Comparison of ENCODE assay signal across 8 mouse cellular contexts in genomic region chr7:109751427-109752007, GRCm38 (mm10). TPM values are rescaled to one million over a fixed set of nuclear protein-coding genes. Genes with fewer than 3 reads are reported as not detected.
DNase-seq lines count a peak whose midpoint lies in the region; ATAC-seq and TF ChIP-seq lines count a peak whose summit lies in the region.
"Had no signal": no experiment of that assay in that cellular context is flagged by ENCODE, and none has a peak within 500 bp of the region (broad histone marks: within the 10 kb centered on the region; RNA-seq: fewer than 3 reads in every experiment).

No protein-coding gene starts in this region.

- dilution Hi-C loops in CH12.LX (cut with MboI; ENCODE audit: extremely low pct_ligation_motif_present, extremely low pct_unique_long_range_greater_than_20kb, low sequenced_read_pairs): no loop called here

- no peaks in the 10 kb centered on the region for H3K27me3 ChIP-seq in CH12.LX (replicated peaks)
- H3K27me3 ChIP-seq in MEL (ENCODE audit: control insufficient read depth in 1 of 2, insufficient read depth in 2 of 2, low read length in 2 of 2): no peaks in the 10 kb centered on the region
- no peaks in the 10 kb centered on the region for H3K27me3 ChIP-seq in limb, embryonic 10.5 days (ENCODE audit: low read depth, poor library complexity, severe bottlenecking)
- no peaks in the 10 kb centered on the region for H3K27me3 ChIP-seq in neural tube, embryonic 12.5 days (replicated peaks)

- no peak for TF ChIP-seq RAD21 in CH12.LX (IDR thresholded peaks at IDR 0.05; ENCODE audit: low read depth, low read length)
- TF ChIP-seq RAD21 in MEL (IDR thresholded peaks at IDR 0.05; ENCODE audit: low read depth, low read length): no peak

- TF ChIP-seq POLR2A in CH12.LX (IDR thresholded peaks at IDR 0.05; ENCODE audit: low read depth, low read length) (no peak), MEL (IDR thresholded peaks at IDR 0.05; ENCODE audit: control insufficient read depth in 1 of 2, insufficient read depth in 1 of 2, low read depth in 1 of 2, low read length in 2 of 2, poor library complexity in 1 of 2) (no peak)

- peaks cover 2 to 18% of the 10 kb centered on the region in 2 experiments; a peak in 3 of 4 replicates for H3K4me1 ChIP-seq in CH12.LX (ENCODE audit: control insufficient read depth in 1 of 2, insufficient read depth in 2 of 2)
- H3K4me1 ChIP-seq in MEL (ENCODE audit: control insufficient read depth in 1 of 2, insufficient read depth in 2 of 2, low read length in 2 of 2): peaks cover 8% of the 10 kb centered on the region in 2 experiments; a peak in 3 of 4 replicates
- peaks cover 17% of the 10 kb centered on the region for H3K4me1 ChIP-seq in limb, embryonic 10.5 days
- peaks cover 16% of the 10 kb centered on the region for H3K4me1 ChIP-seq in neural tube, embryonic 12.5 days

- TF ChIP-seq CTCF in CH12.LX (conservative IDR thresholded peaks at IDR 0.05 in 1 of 2, IDR thresholded peaks at IDR 0.05 in 1 of 2; ENCODE audit: low read depth in 2 of 2, low read length in 2 of 2) (no peak), MEL (IDR thresholded peaks at IDR 0.05 in 2 of 3, conservative IDR thresholded peaks at IDR 0.05 in 1 of 3; ENCODE audit: control insufficient read depth in 1 of 3, insufficient read depth in 1 of 3, low read depth in 2 of 3, low read length in 3 of 3, poor library complexity in 1 of 3, severe bottlenecking in 1 of 3) (no peak)

- WGBS in limb, embryonic 10.5 days: 4% methylated on average over 13 of the region's 13 CpGs
- WGBS in neural tube, embryonic 12.5 days: 3% methylated on average over 13 of the region's 13 CpGs

- ATAC-seq in granulocyte monocyte progenitor cell, adult 5-6 weeks (replicated peaks; ENCODE audit: poor library complexity, severe bottlenecking): 0 out of 2 replicates have a peak, but pooled peaks have one; percentile 3
- ATAC-seq in neural tube, embryonic 12.5 days (ENCODE audit: low FRiP score, low read depth): peak; percentile 74; the same call in 1 of the 2 replicates

- in situ Hi-C loops in CH12.LX (cut with MboI; ENCODE audit: low pct_ligation_motif_present, low pct_unique_long_range_greater_than_20kb, low sequenced_read_pairs): no loop called here

- DNase-seq in CH12.LX (ENCODE audit: extremely low read depth) (no peak), MEL (ENCODE audit: low read depth, low spot score) (peak; percentile 50)
- DNase-seq in limb, embryonic 10.5 days (ENCODE audit: low spot score): no peak
- DNase-seq in adrenal gland, postnatal 4 days (ENCODE audit: low spot score in 2 of 2): no peak
- DNase-seq in embryo, embryonic 10 days (ENCODE audit: low spot score): no peak

- H3K9ac ChIP-seq in CH12.LX (ENCODE audit: insufficient read depth, low read depth) (peak overlapping the region; percentile 92), MEL (ENCODE audit: control insufficient read depth, low read depth, low read length, poor library complexity, severe bottlenecking) (peak overlapping the region; percentile 98)
- H3K9ac ChIP-seq in neural tube, embryonic 12.5 days: peak overlapping the region; percentile 89

- peak overlapping the region; percentile 87 to 96 (median 91) for H3K4me3 ChIP-seq in CH12.LX (replicated peaks in 1 of 3; ENCODE audit: low read depth in 2 of 3, low read length in 2 of 3, poor library complexity in 1 of 3)
- H3K4me3 ChIP-seq in MEL (ENCODE audit: control insufficient read depth in 1 of 2, insufficient read depth in 1 of 2, low read depth in 2 of 2, low read length in 2 of 2): peak overlapping the region; percentile 89
- peak overlapping the region; percentile 74 for H3K4me3 ChIP-seq in limb, embryonic 10.5 days
- peak overlapping the region; percentile 78 for H3K4me3 ChIP-seq in neural tube, embryonic 12.5 days

- peak overlapping the region; percentile 37 for H3K4me2 ChIP-seq in CH12.LX (ENCODE audit: insufficient read depth, low read depth, poor library complexity, severe bottlenecking)
- peak overlapping the region; percentile 69 for H3K4me2 ChIP-seq in neural tube, embryonic 12.5 days (replicated peaks)

- H3K27ac ChIP-seq in CH12.LX (ENCODE audit: insufficient read depth, low read depth) (no peak overlapping the region), MEL (ENCODE audit: control insufficient read depth, low read depth, low read length) (peak overlapping the region; percentile 18; the same call in 1 of the 2 replicates)
- H3K27ac ChIP-seq in limb, embryonic 10.5 days: peak overlapping the region; percentile 85
- 0 out of 2 replicates have a peak overlapping the region, but pooled peaks have one; percentile 33 for H3K27ac ChIP-seq in neural tube, embryonic 12.5 days

- H3K9me3 ChIP-seq in CH12.LX (replicated peaks; ENCODE audit: low read length) (no peaks in the 10 kb centered on the region), MEL (replicated peaks; ENCODE audit: insufficient read depth, low read length) (no peaks in the 10 kb centered on the region)
- no peaks in the 10 kb centered on the region for H3K9me3 ChIP-seq in limb, embryonic 10.5 days (replicated peaks)
- H3K9me3 ChIP-seq in neural tube, embryonic 12.5 days: no peaks in the 10 kb centered on the region

- TF ChIP-seq EP300 in CH12.LX (IDR thresholded peaks at IDR 0.05; ENCODE audit: low read length) (no peak), MEL (IDR thresholded peaks at IDR 0.05; ENCODE audit: low read depth in 1 of 2, low read length in 2 of 2) (no peak)

- H3K79me2 ChIP-seq in CH12.LX (replicated peaks; ENCODE audit: control insufficient read depth, extremely low read depth, insufficient read depth, poor library complexity, severe bottlenecking): no peaks in the 10 kb centered on the region
- peaks cover 11% of the 10 kb centered on the region for H3K79me2 ChIP-seq in MEL (ENCODE audit: control insufficient read depth, insufficient read depth, low read length, poor library complexity)

- H3K36me3 ChIP-seq in CH12.LX (replicated peaks in 1 of 2; ENCODE audit: control insufficient read depth in 1 of 2, insufficient read depth in 1 of 2, low read length in 1 of 2) (peaks cover 0 to 21% of the 10 kb centered on the region in 2 experiments), MEL (ENCODE audit: control insufficient read depth in 1 of 2, insufficient read depth in 2 of 2, low read length in 2 of 2) (peaks cover 1 to 15% of the 10 kb centered on the region in 2 experiments; a peak in 3 of 4 replicates)
- no peaks in the 10 kb centered on the region for H3K36me3 ChIP-seq in limb, embryonic 10.5 days
- peaks cover 4% of the 10 kb centered on the region; the same call in 1 of the 2 replicates for H3K36me3 ChIP-seq in neural tube, embryonic 12.5 days

RNA-seq across cellular contexts. Expression of gene Tmem9b, which starts 1.2 kb away (rescaled TPM):
- 24.8 and 26.6 TPM in 2 replicates for total RNA-seq in CH12.LX (2012; rRNA removed)
- 35.6 and 40.3 TPM in 2 replicates for total RNA-seq in CH12.LX (2014; rRNA removed)
- 23.4 and 25.6 TPM in 2 replicates for polyA plus RNA-seq in CH12.LX (2012; ENCODE audit: insufficient read length, low read depth)
- 25.1 and 30.6 TPM in 2 replicates for total RNA-seq in MEL (2012; rRNA removed)
- polyA plus RNA-seq in MEL (2012; ENCODE audit: insufficient read depth in 1 of 2, insufficient read length in 2 of 2, low read depth in 1 of 2, low replicate concordance in 2 of 2, missing spikeins in 1 of 2): 10 to 100 TPM in 1 of 2 experiments, not detected in 1; 26.4 TPM
- total RNA-seq in granulocyte monocyte progenitor cell, adult 5-6 weeks (2014; fragmentation: Nextera tagmentation): 29.3 and 33.6 TPM in 2 replicates
- total RNA-seq in granulocyte monocyte progenitor cell, adult 5-6 weeks (2017): 20.3 and 28.0 TPM in 2 replicates
- polyA plus RNA-seq in limb, embryonic 10.5 days (2016; fragmentation: Nextera tagmentation; extraction: Ambion mirVana): 17.3 and 18.0 TPM in 2 replicates
- polyA plus RNA-seq in neural tube, embryonic 12.5 days (2016; fragmentation: Nextera tagmentation; extraction: Ambion mirVana): 68.4 and 74.2 TPM in 2 replicates
- 10 to 100 TPM; 34.8 to 36.9 TPM for total RNA-seq in adrenal gland, postnatal 4 days (2021)

RNA-seq across cellular contexts. Expression of gene Ascl3, which starts 20.0 kb away (rescaled TPM):
- total RNA-seq in CH12.LX (2012; rRNA removed) (not detected in 2 replicates), CH12.LX (2014; rRNA removed) (not detected in 2 replicates), MEL (2012; rRNA removed) (not detected in 2 replicates)
- polyA plus RNA-seq in CH12.LX (2012; ENCODE audit: insufficient read length, low read depth) (not detected in 2 replicates), MEL (2012; ENCODE audit: insufficient read depth in 1 of 2, insufficient read length in 2 of 2, low read depth in 1 of 2, low replicate concordance in 2 of 2, missing spikeins in 1 of 2) (not detected)
- not detected in 2 replicates for total RNA-seq in granulocyte monocyte progenitor cell, adult 5-6 weeks (2014; fragmentation: Nextera tagmentation)
- total RNA-seq in granulocyte monocyte progenitor cell, adult 5-6 weeks (2017): not detected in 2 replicates
- 0.35 TPM in 1 of 2 replicates, not detected in the other for polyA plus RNA-seq in limb, embryonic 10.5 days (2016; fragmentation: Nextera tagmentation; extraction: Ambion mirVana)
- polyA plus RNA-seq in neural tube, embryonic 12.5 days (2016; fragmentation: Nextera tagmentation; extraction: Ambion mirVana): 0.31 TPM in 1 of 2 replicates, not detected in the other
- not detected for total RNA-seq in adrenal gland, postnatal 4 days (2021)
- total RNA-seq: heart, postnatal 10 days had no signal

RNA-seq across cellular contexts. Expression of gene BC051019, which starts 27.9 kb away (rescaled TPM):
- not detected in 2 replicates for total RNA-seq in CH12.LX (2012; rRNA removed)
- 0.17 TPM in 1 of 2 replicates, not detected in the other for total RNA-seq in CH12.LX (2014; rRNA removed)
- 0.33 TPM in 2 replicates for polyA plus RNA-seq in CH12.LX (2012; ENCODE audit: insufficient read length, low read depth)
- total RNA-seq in MEL (2012; rRNA removed): 0.10 TPM in 1 of 2 replicates, not detected in the other
- polyA plus RNA-seq in MEL (2012; ENCODE audit: insufficient read depth in 1 of 2, insufficient read length in 2 of 2, low read depth in 1 of 2, low replicate concordance in 2 of 2, missing spikeins in 1 of 2): under 1 TPM in 1 of 2 experiments, not detected in 1; 0.39 TPM
- not detected in 2 replicates for total RNA-seq in granulocyte monocyte progenitor cell, adult 5-6 weeks (2014; fragmentation: Nextera tagmentation)
- not detected in 2 replicates for total RNA-seq in granulocyte monocyte progenitor cell, adult 5-6 weeks (2017)
- polyA plus RNA-seq in limb, embryonic 10.5 days (2016; fragmentation: Nextera tagmentation; extraction: Ambion mirVana): not detected in 2 replicates
- not detected in 2 replicates for polyA plus RNA-seq in neural tube, embryonic 12.5 days (2016; fragmentation: Nextera tagmentation; extraction: Ambion mirVana)
- not detected for total RNA-seq in adrenal gland, postnatal 4 days (2021)
- total RNA-seq: heart, postnatal 10 days had no signal

RNA-seq across cellular contexts. Expression of gene Nrip3, which starts 30.3 kb away (rescaled TPM):
- 0.04 TPM in 1 of 2 replicates, not detected in the other for total RNA-seq in CH12.LX (2012; rRNA removed)
- not detected in 2 replicates for total RNA-seq in CH12.LX (2014; rRNA removed)
- not detected in 2 replicates for polyA plus RNA-seq in CH12.LX (2012; ENCODE audit: insufficient read length, low read depth)
- not detected in 2 replicates for total RNA-seq in MEL (2012; rRNA removed)
- not detected for polyA plus RNA-seq in MEL (2012; ENCODE audit: insufficient read depth in 1 of 2, insufficient read length in 2 of 2, low read depth in 1 of 2, low replicate concordance in 2 of 2, missing spikeins in 1 of 2)
- not detected in 2 replicates for total RNA-seq in granulocyte monocyte progenitor cell, adult 5-6 weeks (2014; fragmentation: Nextera tagmentation)
- total RNA-seq in granulocyte monocyte progenitor cell, adult 5-6 weeks (2017): not detected in 2 replicates
- 0.08 and 0.11 TPM in 2 replicates for polyA plus RNA-seq in limb, embryonic 10.5 days (2016; fragmentation: Nextera tagmentation; extraction: Ambion mirVana)
- polyA plus RNA-seq in neural tube, embryonic 12.5 days (2016; fragmentation: Nextera tagmentation; extraction: Ambion mirVana): 1.6 and 2.7 TPM in 2 replicates
- total RNA-seq in adrenal gland, postnatal 4 days (2021): 1 to 10 TPM; 1.1 to 1.2 TPM

RNA-seq across cellular contexts. Expression of gene Akip1, which starts 48.0 kb away (rescaled TPM):
- total RNA-seq in CH12.LX (2012; rRNA removed) (34.5 and 35.0 TPM in 2 replicates), CH12.LX (2014; rRNA removed) (38.5 and 42.5 TPM in 2 replicates), MEL (2012; rRNA removed) (26.4 and 29.0 TPM in 2 replicates)
- polyA plus RNA-seq in CH12.LX (2012; ENCODE audit: insufficient read length, low read depth) (46.2 and 51.5 TPM in 2 replicates), MEL (2012; ENCODE audit: insufficient read depth in 1 of 2, insufficient read length in 2 of 2, low read depth in 1 of 2, low replicate concordance in 2 of 2, missing spikeins in 1 of 2) (10 to 100 TPM in 1 of 2 experiments, not detected in 1; 34.0 TPM)
- 44.7 and 52.5 TPM in 2 replicates for total RNA-seq in granulocyte monocyte progenitor cell, adult 5-6 weeks (2014; fragmentation: Nextera tagmentation)
- total RNA-seq in granulocyte monocyte progenitor cell, adult 5-6 weeks (2017): 20.8 and 25.9 TPM in 2 replicates
- 26.8 and 27.5 TPM in 2 replicates for polyA plus RNA-seq in limb, embryonic 10.5 days (2016; fragmentation: Nextera tagmentation; extraction: Ambion mirVana)
- polyA plus RNA-seq in neural tube, embryonic 12.5 days (2016; fragmentation: Nextera tagmentation; extraction: Ambion mirVana): 16.1 and 17.6 TPM in 2 replicates
- 10 to 100 TPM; 33.3 to 34.0 TPM for total RNA-seq in adrenal gland, postnatal 4 days (2021)
